Mouse (Mus musculus) G1E (cell line): ENCODE data around the gene Cldn5. TPM values are rescaled to one million over a fixed set of nuclear protein-coding genes. Genes with fewer than 3 reads are reported as not detected.

ENCODE experiments used
- ATAC-seq: 2 replicates; pipeline ENCODE4 v1.8.0; 2016; ENCODE audit warnings: mild to moderate bottlenecking; ENCODE audit not compliant: insufficient number of reproducible peaks, poor library complexity, low FRiP score, severe bottlenecking; ENCODE audit errors: extremely low read depth
- DNase-seq: peaks from one replicate; pipeline ENCODE4 v3.0.0; 2012; ENCODE audit warnings: low spot score
- H3K27me3 ChIP-seq: 2 replicates; pipeline ENCODE4 v1.6.1; 2012; ENCODE audit warnings: mild to moderate bottlenecking, low read length, inconsistent platforms; ENCODE audit not compliant: insufficient read depth
- H3K36me3 ChIP-seq: replicated peaks from 2 replicates; pipeline ENCODE3; 2012; ENCODE audit warnings: mild to moderate bottlenecking, inconsistent platforms
- H3K4me1 ChIP-seq: 2 replicates; pipeline ENCODE4 v1.6.1; 2012; ENCODE audit warnings: low read depth, low read length, inconsistent platforms, mixed read lengths; ENCODE audit not compliant: insufficient read depth
- H3K4me3 ChIP-seq: 2 replicates; pipeline ENCODE4 v1.5.1; 2012; ENCODE audit warnings: low read depth, mild to moderate bottlenecking, inconsistent platforms, low read length, moderate library complexity, mixed read lengths
- H3K9me3 ChIP-seq: replicated peaks from 2 replicates; pipeline ENCODE4 v1.6.1; 2012; ENCODE audit warnings: inconsistent platforms
- CTCF ChIP-seq: IDR thresholded peaks from 2 replicates; pipeline ENCODE4 v1.5.1; 2012; ENCODE audit warnings: low read depth, low read length, inconsistent platforms, mixed read lengths
- GATA1 ChIP-seq: IDR thresholded peaks from 2 replicates; pipeline ENCODE4 v1.6.1; 2012; ENCODE audit warnings: borderline replicate concordance, low read length, inconsistent platforms, mixed read lengths
- GATA2 ChIP-seq: IDR thresholded peaks from 2 replicates; pipeline ENCODE4 v1.6.1; 2012; ENCODE audit warnings: low read depth, low read length, inconsistent platforms, borderline replicate concordance
- POLR2AphosphoS5 ChIP-seq: IDR thresholded peaks from 2 replicates; pipeline ENCODE4 v1.6.1; 2012; ENCODE audit warnings: low read depth, low read length, inconsistent platforms; ENCODE audit not compliant: insufficient replicate concordance
- TAL1 ChIP-seq: conservative IDR thresholded peaks from 2 replicates; pipeline ENCODE4 v1.6.1; 2012; ENCODE audit warnings: low read depth, low read length, inconsistent platforms, mixed read lengths
- polyA plus RNA-seq: library from polyadenylated mRNA; stranded (reverse); fragments of >175 nt; gene quantifications from 2 replicates; pipeline ENCODE4 v1.2.3, GENCODE M21; 2012
- total RNA-seq, 2 experiments: library from RNA; stranded (forward) in 1 of 2; stranded (reverse) in 1 of 2; fragments of 200-1000 nt in 1 of 2; fragments of >200 nt in 1 of 2; fragmentation: Nextera tagmentation in 1 of 2; gene quantifications; 2 replicates each; pipeline ENCODE4 v1.2.3; 2014 to 2017

Cldn5 gene
- total and polyA plus RNA-seq, 3 experiments: 0.03 TPM; not detected in 2

DNA sequence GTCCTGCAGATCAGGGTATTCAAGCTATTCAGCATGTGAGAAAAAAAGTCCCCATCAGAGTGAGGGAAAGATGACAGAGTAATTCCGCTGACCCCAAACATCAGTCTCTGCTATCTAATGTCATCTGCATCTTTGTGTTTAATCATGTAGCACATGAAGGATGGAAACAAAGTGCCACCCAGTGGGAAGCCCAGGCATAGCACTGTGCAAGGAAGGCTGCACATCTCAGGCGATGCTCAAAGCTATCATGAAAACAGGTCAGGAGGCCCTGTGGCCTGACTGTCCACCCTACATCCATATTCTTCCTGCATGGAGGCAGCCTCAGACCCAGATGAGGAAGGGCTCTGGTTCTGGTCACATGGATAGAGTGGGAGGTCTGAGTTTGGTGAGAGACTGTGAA lies 22.2 kb downstream of the Cldn5 start:
- ATAC-seq (no peak), DNase-seq (no peak)
- no peaks in the 10 kb centered on the region for H3K4me1 ChIP-seq
- TF ChIP-seq TAL1 (no peak), GATA2 (no peak), POLR2AphosphoS5 (no peak), CTCF (no peak), GATA1 (no peak)
- H3K4me3 ChIP-seq: no peak overlapping the region
- no peaks in the 10 kb centered on the region for H3K27me3 ChIP-seq
- H3K36me3 ChIP-seq: peaks cover 90% of the 10 kb centered on the region
- no peaks in the 10 kb centered on the region for H3K9me3 ChIP-seq

DNA sequence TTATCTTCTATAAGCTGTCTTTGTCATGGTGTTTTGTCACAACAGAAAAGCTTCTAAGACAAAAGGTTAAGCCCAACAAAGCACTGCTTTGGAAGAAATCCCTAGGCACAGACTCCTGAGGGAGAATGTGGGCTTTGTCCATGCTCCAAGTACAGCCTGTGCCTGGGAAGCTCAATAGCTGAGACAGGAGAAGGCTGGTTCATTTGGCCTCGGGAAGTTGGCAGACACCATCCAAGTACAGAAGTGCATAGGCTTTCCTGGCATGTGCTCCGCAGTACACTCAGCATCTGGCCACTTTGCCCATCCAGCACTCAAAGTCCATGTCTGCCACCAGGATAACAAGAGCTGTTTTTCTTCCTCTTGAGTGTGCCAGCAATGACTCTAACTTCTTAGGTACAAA lies 29.1 kb downstream of the Cldn5 start:
- Histone ChIP-seq H3K9me3 (peaks cover 2% of the 10 kb centered on the region), H3K27me3 (no peaks in the 10 kb centered on the region), H3K4me3 (no peak overlapping the region), H3K36me3 (peaks cover 84% of the 10 kb centered on the region), H3K4me1 (peaks cover 41% of the 10 kb centered on the region)
- no peak for TF ChIP-seq TAL1
- no peak for TF ChIP-seq GATA2
- TF ChIP-seq CTCF: no peak
- TF ChIP-seq POLR2AphosphoS5: no peak
- no peak for TF ChIP-seq GATA1
- DNase-seq (no peak), ATAC-seq (no peak)

DNA sequence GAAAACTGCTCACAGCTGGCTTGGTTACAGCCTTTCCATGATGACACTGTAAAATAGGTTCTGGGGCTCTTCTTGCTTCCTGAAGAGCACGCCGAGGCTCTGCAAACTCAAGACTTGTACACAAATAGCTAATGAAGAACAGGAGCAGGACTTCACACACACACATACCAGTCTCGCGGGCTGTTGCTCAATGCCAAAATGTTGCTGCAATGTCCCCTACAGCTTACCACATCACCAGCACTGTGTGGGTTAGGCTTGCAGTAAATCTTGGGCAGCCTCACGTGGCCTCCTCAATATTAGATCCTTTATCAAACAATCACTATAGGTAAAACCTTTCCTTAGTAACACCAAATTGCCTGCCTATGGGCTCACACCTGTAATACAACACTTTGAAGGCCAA lies 32.4 kb downstream of the Cldn5 start:
- Histone ChIP-seq H3K4me1 (peaks cover 55% of the 10 kb centered on the region), H3K9me3 (peaks cover 2% of the 10 kb centered on the region), H3K4me3 (no peak overlapping the region), H3K36me3 (peaks cover 67% of the 10 kb centered on the region), H3K27me3 (no peaks in the 10 kb centered on the region)
- no peak for ATAC-seq
- TF ChIP-seq GATA1: no peak
- no peak for TF ChIP-seq GATA2
- TF ChIP-seq POLR2AphosphoS5: no peak
- no peak for TF ChIP-seq TAL1
- TF ChIP-seq CTCF: no peak
- no peak for DNase-seq

DNA sequence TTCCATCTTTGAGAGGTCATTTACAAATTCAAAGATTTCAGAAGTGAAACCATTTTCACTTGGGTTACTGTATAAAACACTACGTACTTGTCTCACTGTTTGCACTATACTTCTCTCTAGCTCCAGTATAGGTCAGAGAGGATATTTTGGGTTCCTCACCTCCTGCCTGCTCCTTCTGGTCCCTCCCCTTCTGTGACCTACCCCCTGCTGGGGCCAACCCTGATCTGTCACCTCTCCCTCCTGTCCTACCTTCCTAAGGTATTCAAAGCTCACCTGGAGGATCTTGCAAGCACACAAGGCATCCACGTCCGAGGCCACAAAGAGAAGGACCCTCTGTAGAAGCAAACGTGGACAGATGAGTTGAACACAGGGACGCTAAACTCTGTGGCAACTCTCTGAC lies 34.4 kb downstream of the Cldn5 start:
- peaks cover 70% of the 10 kb centered on the region for H3K36me3 ChIP-seq
- TF ChIP-seq POLR2AphosphoS5 (no peak), CTCF (no peak), GATA1 (no peak), GATA2 (no peak), TAL1 (no peak)
- H3K9me3 ChIP-seq: no peaks in the 10 kb centered on the region
- ATAC-seq (0 out of 2 replicates have a peak, but pooled peaks have one; percentile 9), DNase-seq (peak; percentile 37)
- no peaks in the 10 kb centered on the region for H3K27me3 ChIP-seq
- H3K4me1 ChIP-seq: peaks cover 50% of the 10 kb centered on the region
- H3K4me3 ChIP-seq: peak overlapping the region; percentile 83

DNA sequence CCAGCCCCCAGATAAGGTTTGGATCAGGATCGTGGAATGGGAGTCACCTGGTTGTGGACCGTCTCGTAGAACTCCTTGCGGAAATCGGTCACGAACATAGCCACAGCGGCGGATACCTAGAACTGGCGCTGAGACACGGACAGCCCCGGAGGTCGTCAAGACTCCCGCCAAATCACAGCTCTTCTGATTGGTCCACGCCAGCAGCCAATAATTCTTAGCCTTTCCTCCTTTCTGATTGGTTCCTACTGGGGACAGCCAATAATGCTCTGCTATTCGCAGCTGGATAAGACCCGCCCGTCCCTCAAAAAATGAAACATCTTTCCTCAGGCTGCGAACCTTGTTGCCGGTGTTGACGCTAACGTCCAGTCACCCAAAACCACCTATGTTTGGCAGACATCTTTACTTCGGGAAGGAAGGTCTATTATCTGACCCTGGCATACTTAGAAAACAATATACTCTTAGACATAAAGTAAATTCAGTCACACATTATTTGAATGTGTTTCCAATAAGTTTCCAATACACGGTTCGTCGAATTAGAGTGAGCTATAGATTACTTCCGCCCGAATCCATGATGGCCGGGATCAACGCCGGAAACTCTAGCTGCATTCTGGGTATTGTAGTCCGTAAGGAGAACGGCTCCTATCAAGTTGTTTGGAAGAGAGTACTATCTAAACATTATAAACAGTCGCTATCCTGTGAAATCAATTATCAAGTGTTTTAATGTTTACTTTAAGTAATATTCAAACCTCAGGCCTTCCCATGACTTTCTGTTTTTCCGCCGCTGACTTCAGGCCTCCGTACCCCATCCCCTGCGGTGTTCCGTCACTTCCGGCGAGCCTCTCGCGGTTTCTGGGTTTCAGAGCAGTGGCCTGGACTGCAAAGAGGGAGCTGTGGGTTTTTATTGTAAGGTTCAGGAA lies 35.1 kb downstream of the Cldn5 start, which contains the start of the genes Ufd1 and Cdc45:
TSS of gene Ufd1 (plus strand) at position 312 of the 917 bp plus-strand sequence.
TSS of gene Cdc45 (minus strand) at position 520 of the 917 bp plus-strand sequence.
- ATAC-seq: peak; percentile 88
- H3K4me1 ChIP-seq: peaks cover 46% of the 10 kb centered on the region
- no peaks in the 10 kb centered on the region for H3K9me3 ChIP-seq

DNA sequence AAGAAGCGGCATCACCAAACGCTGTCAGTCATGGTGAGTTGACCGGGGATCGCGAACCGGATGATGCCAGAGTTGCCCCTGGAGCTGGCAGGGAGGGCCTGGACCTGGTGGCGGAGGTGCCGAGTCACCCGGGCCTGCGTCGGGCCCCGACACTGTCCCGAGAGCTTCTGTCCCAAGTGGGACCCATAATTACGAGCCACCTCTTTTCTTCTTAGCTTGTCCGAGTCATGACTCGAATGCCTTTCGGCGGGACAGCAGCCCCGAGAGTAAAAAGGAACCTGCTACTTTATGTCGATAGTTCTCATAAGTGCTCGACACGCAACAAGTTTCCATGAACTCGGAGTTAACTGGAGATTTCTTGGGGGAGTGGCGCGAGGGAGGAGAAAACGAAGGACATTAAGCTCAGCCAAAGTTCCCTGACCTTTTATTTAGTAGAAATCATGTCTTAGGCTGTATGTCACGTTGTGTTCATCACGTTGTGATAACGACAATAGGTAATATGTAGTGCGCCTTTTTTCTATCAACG lies 35.8 kb downstream of the Cldn5 start:
- peaks cover 70% of the 10 kb centered on the region for H3K36me3 ChIP-seq
- no peaks in the 10 kb centered on the region for H3K27me3 ChIP-seq
- H3K4me3 ChIP-seq: peak overlapping the region; percentile 83
- TF ChIP-seq GATA2 (no peak), CTCF (no peak), POLR2AphosphoS5 (no peak), TAL1 (no peak), GATA1 (no peak)
- no peak for DNase-seq
- H3K9me3 ChIP-seq: no peaks in the 10 kb centered on the region
- ATAC-seq: no peak
- H3K4me1 ChIP-seq: peaks cover 44% of the 10 kb centered on the region

More for the DNA sequence above, 35.1 kb downstream of the Cldn5 start, which contains the start of the genes Ufd1 and Cdc45:
- peaks cover 70% of the 10 kb centered on the region for H3K36me3 ChIP-seq
- H3K27me3 ChIP-seq: no peaks in the 10 kb centered on the region
- peak within 1 kb of the TSS; percentile 83 for H3K4me3 ChIP-seq
- no peak for TF ChIP-seq CTCF
- TF ChIP-seq POLR2AphosphoS5: no peak
- no peak for TF ChIP-seq TAL1
- no peak for TF ChIP-seq GATA1
- no peak for TF ChIP-seq GATA2
- DNase-seq: peak; percentile 96
